Mouse (Mus musculus) bone marrow macrophage, adult 2 months (primary cell): Measurements from ENCODE around the gene Nfkb2. TPM values are rescaled to one million over a fixed set of nuclear protein-coding genes. Genes with fewer than 3 reads are reported as not detected.

Experiments
- H3K27ac ChIP-seq: 2 replicates; pipeline ENCODE4 v1.5.1; 2012; ENCODE audit warnings: low read depth, low read length; ENCODE audit not compliant: insufficient read depth
- H3K4me1 ChIP-seq: 2 replicates; pipeline ENCODE4 v1.6.1; 2012; ENCODE audit warnings: low read length; ENCODE audit not compliant: control insufficient read depth, insufficient read depth
- H3K4me3 ChIP-seq: 2 replicates; pipeline ENCODE4 v1.5.1; 2012; ENCODE audit warnings: mild to moderate bottlenecking, low read length, moderate library complexity; ENCODE audit not compliant: insufficient read depth
- CTCF ChIP-seq: IDR thresholded peaks from 2 replicates; pipeline ENCODE4 v1.5.1; 2012; ENCODE audit warnings: low read depth, mild to moderate bottlenecking, low read length, moderate library complexity
- POLR2A ChIP-seq: IDR thresholded peaks from 2 replicates; pipeline ENCODE4 v1.6.1; 2012; ENCODE audit warnings: mild to moderate bottlenecking, low read depth, low read length, borderline replicate concordance
- polyA plus RNA-seq: library from polyadenylated mRNA; stranded (reverse); fragments of >200 nt; gene quantifications from 2 replicates; pipeline ENCODE4 v1.2.4, GENCODE M21; 2012; ENCODE audit not compliant: missing spikeins, insufficient read depth, insufficient read length

The Nfkb2 gene
- polyA plus RNA-seq, result 44.7 and 51.7 TPM in 2 replicates

GRCm38 (mm10) chr19:46304216-46304841, at the start of gene Nfkb2:
Gene Nfkb2, plus strand, starts transcription at chr19:46304320.
- TF ChIP-seq POLR2A, result peak; percentile 35; the same call in 1 of the 2 replicates
- peak; percentile 77 for TF ChIP-seq CTCF
- Histone ChIP-seq H3K4me1 (peaks cover 15% of the 10 kb centered on the region), H3K4me3 (peak within 1 kb of the TSS; percentile 95), H3K27ac (peak within 1 kb of the TSS; percentile 76)

- TF ChIP-seq CTCF (no peak), POLR2A (no peak)
- Histone ChIP-seq H3K27ac (no peak overlapping the region), H3K4me3 (no peak overlapping the region), H3K4me1 (no peaks in the 10 kb centered on the region)
Measured at GRCm38 (mm10) chr19:46264762-46265161, 39.4 kb upstream of the Nfkb2 start.

GRCm38 (mm10) chr19:46275307-46275706, 28.8 kb upstream of the Nfkb2 start:
- H3K4me1 ChIP-seq, result no peaks in the 10 kb centered on the region
- TF ChIP-seq POLR2A (no peak), CTCF (0 out of 2 replicates have a peak, but pooled peaks have one; percentile 32)
- no peak overlapping the region for H3K4me3 ChIP-seq
- no peak overlapping the region for H3K27ac ChIP-seq

GRCm38 (mm10) chr19:46282081-46282849, 21.9 kb upstream of the Nfkb2 start:
- H3K27ac ChIP-seq, result no peak overlapping the region
- no peaks in the 10 kb centered on the region for H3K4me1 ChIP-seq
- no peak for TF ChIP-seq CTCF
- no peak for TF ChIP-seq POLR2A
- H3K4me3 ChIP-seq, result no peak overlapping the region

GRCm38 (mm10) chr19:46284686-46285085, 19.4 kb upstream of the Nfkb2 start:
- no peak overlapping the region for H3K4me3 ChIP-seq
- TF ChIP-seq POLR2A (no peak), CTCF (no peak)
- H3K27ac ChIP-seq, result no peak overlapping the region
- H3K4me1 ChIP-seq, result no peaks in the 10 kb centered on the region

- no peak for TF ChIP-seq CTCF
- TF ChIP-seq POLR2A, result no peak
Measured at GRCm38 (mm10) chr19:46285631-46286030, 18.5 kb upstream of the Nfkb2 start.

GRCm38 (mm10) chr19:46286047-46286446, 18.1 kb upstream of the Nfkb2 start:
- H3K4me1 ChIP-seq, result no peaks in the 10 kb centered on the region
- TF ChIP-seq POLR2A, result no peak
- TF ChIP-seq CTCF, result no peak

More at GRCm38 (mm10) chr19:46285631-46286030, 18.5 kb upstream of the Nfkb2 start:
- H3K4me1 ChIP-seq, result no peaks in the 10 kb centered on the region
- H3K4me3 ChIP-seq, result no peak overlapping the region
- no peak overlapping the region for H3K27ac ChIP-seq

GRCm38 (mm10) chr19:46286926-46287325, 17.2 kb upstream of the Nfkb2 start:
- TF ChIP-seq POLR2A, result no peak
- TF ChIP-seq CTCF, result no peak

More at GRCm38 (mm10) chr19:46286047-46286446, 18.1 kb upstream of the Nfkb2 start:
- no peak overlapping the region for H3K4me3 ChIP-seq
- no peak overlapping the region for H3K27ac ChIP-seq

GRCm38 (mm10) chr19:46287566-46287965, 16.6 kb upstream of the Nfkb2 start:
- TF ChIP-seq CTCF (no peak), POLR2A (no peak)
- no peaks in the 10 kb centered on the region for H3K4me1 ChIP-seq
- H3K27ac ChIP-seq, result no peak overlapping the region
- H3K4me3 ChIP-seq, result no peak overlapping the region

More at GRCm38 (mm10) chr19:46286926-46287325, 17.2 kb upstream of the Nfkb2 start:
- Histone ChIP-seq H3K27ac (no peak overlapping the region), H3K4me3 (no peak overlapping the region), H3K4me1 (no peaks in the 10 kb centered on the region)

- TF ChIP-seq CTCF (no peak), POLR2A (no peak)
Measured at GRCm38 (mm10) chr19:46290535-46291105, 13.5 kb upstream of the Nfkb2 start.

GRCm38 (mm10) chr19:46296938-46297337, 7.2 kb upstream of the Nfkb2 start:
- TF ChIP-seq CTCF (no peak), POLR2A (no peak)
- Histone ChIP-seq H3K4me1 (no peaks in the 10 kb centered on the region), H3K4me3 (no peak overlapping the region), H3K27ac (no peak overlapping the region)

More at GRCm38 (mm10) chr19:46290535-46291105, 13.5 kb upstream of the Nfkb2 start:
- no peaks in the 10 kb centered on the region for H3K4me1 ChIP-seq
- no peak overlapping the region for H3K27ac ChIP-seq
- no peak overlapping the region for H3K4me3 ChIP-seq
